Mouse (Mus musculus) thymus, adult 2 months (tissue): ENCODE measurements around the gene Fndc3b. TPM values are rescaled to one million over a fixed set of nuclear protein-coding genes. Genes with fewer than 3 reads are reported as not detected.

Experiments
- DNase-seq: peaks from one replicate; pipeline ENCODE4 v3.0.0; 2021
- H3K27ac ChIP-seq: fragments of 200-500 bp; 2 replicates; pipeline ENCODE4 v1.5.1; 2012; ENCODE audit warnings: low read length, control low read depth; ENCODE audit not compliant: control insufficient read depth, insufficient read depth
- H3K27me3 ChIP-seq: fragments of 200-500 bp; 2 replicates; pipeline ENCODE4 v1.6.1; 2012; ENCODE audit warnings: mild to moderate bottlenecking, low read length, moderate library complexity, mixed read lengths; ENCODE audit not compliant: control insufficient read depth, insufficient read depth
- H3K36me3 ChIP-seq: fragments of 200-500 bp; 2 replicates; pipeline ENCODE4 v1.6.1; 2012; ENCODE audit warnings: mild to moderate bottlenecking, low read length, moderate library complexity; ENCODE audit not compliant: control insufficient read depth, insufficient read depth
- H3K4me1 ChIP-seq: fragments of 200-500 bp; replicated peaks from 2 replicates; pipeline ENCODE4 v1.6.1; 2012; ENCODE audit warnings: low read length; ENCODE audit not compliant: control insufficient read depth, insufficient read depth
- H3K4me3 ChIP-seq: fragments of 200-500 bp; 2 replicates; pipeline ENCODE4 v1.5.1; 2012; ENCODE audit warnings: mild to moderate bottlenecking, low read length, control low read depth, moderate library complexity; ENCODE audit not compliant: control insufficient read depth, insufficient read depth
- CTCF ChIP-seq: fragments of 200-500 bp; IDR thresholded peaks from 2 replicates; pipeline ENCODE4 v1.5.1; 2012; ENCODE audit warnings: mild to moderate bottlenecking, control low read depth, low read length, moderate library complexity, borderline replicate concordance; ENCODE audit not compliant: control insufficient read depth, poor library complexity, insufficient read depth; ENCODE audit errors: extremely low read depth
- POLR2A ChIP-seq: fragments of 200-500 bp; IDR thresholded peaks from 2 replicates; pipeline ENCODE4 v1.6.1; 2012; ENCODE audit warnings: mild to moderate bottlenecking, low read length, control low read depth, moderate library complexity; ENCODE audit not compliant: control insufficient read depth, poor library complexity, insufficient read depth; ENCODE audit errors: extremely low read depth
- whole genome bisulfite sequencing: fragments of 180-500 bp; shearing (Covaris S2); methylation state at CpG from one replicate; pipeline ENCODE4 v1.1.7; 2018; 5-methylcytosine and 5-hydroxymethylcytosine counted together
- polyA plus RNA-seq: library from polyadenylated mRNA; depleted of rRNA; stranded (reverse); fragments of >200 nt; gene quantifications from 2 replicates; pipeline ENCODE4 v1.2.3, GENCODE M21; 2012

Fndc3b gene
- polyA plus RNA-seq, 1 experiment: 4.7 TPM

DNA sequence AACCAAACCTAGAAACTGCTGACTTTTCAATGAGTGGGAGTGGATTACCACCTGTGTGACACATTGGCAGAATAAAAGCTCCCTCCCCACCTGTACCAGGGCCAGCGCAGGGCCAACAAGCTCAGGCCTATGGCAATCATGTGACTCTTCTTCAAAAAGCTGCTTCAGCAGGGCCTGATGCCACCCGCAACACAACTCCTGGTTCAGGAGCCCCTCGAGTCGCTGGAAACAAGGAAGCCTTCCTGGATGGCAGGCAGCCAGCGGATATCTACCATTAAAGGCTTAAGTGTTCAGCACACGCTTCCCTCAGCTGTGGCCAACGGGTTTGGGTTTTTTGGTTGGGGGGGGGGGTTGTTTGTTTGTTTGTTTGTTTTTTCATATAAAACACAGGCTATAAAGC is 37.4 kb downstream of the Fndc3b start:
- 98% methylated on average over 7 of the region's 7 CpGs for WGBS
- Histone ChIP-seq H3K4me1 (no peaks in the 10 kb centered on the region), H3K4me3 (no peak overlapping the region), H3K27me3 (no peaks in the 10 kb centered on the region), H3K27ac (no peak overlapping the region), H3K36me3 (no peaks in the 10 kb centered on the region)
- TF ChIP-seq POLR2A (no peak), CTCF (no peak)
- DNase-seq: no peak

DNA sequence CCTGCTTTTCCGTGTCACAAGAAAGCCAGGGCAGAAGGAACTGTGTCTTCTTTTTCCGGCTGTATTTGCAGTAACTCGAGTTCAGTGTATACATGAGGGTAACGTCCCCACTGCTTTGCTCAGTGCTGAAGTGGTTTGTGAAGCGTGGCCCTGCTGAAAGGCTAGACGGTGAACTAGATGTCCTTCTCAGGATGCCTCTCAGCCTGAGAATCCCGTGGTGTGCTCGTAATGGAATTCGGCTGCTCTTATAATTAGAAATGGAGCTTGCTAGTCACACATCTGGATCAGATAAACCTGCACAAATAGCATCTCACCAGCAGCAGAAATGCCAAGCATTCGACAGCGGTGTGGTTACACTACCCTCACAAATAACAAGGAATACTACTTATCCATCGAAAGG is 40.7 kb downstream of the Fndc3b start:
- Histone ChIP-seq H3K36me3 (no peaks in the 10 kb centered on the region), H3K4me3 (no peak overlapping the region), H3K27me3 (no peaks in the 10 kb centered on the region), H3K27ac (no peak overlapping the region), H3K4me1 (no peaks in the 10 kb centered on the region)
- TF ChIP-seq POLR2A (no peak), CTCF (no peak)
- no peak for DNase-seq
- 93% methylated on average over 12 of the region's 12 CpGs for WGBS

DNA sequence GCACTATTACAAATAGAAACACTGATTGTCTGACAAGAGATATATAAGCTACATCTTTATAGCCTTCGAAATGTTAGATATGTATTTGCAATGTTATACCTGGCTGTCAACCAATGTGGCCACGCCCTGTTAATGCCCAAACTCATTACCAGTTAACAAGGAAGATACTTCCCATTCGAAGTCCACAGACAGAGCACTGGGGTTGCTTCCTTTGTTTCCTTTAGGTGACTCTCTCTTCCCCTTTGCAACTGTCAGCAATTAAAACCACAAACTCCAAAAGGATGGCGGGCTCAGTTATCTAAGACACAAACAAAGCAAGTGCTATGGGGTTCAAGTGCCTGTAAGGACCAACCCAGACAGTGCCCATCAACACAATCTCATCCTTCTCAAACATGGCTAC is 43.8 kb downstream of the Fndc3b start:
- Histone ChIP-seq H3K4me1 (no peaks in the 10 kb centered on the region), H3K4me3 (no peak overlapping the region), H3K27ac (no peak overlapping the region), H3K36me3 (no peaks in the 10 kb centered on the region), H3K27me3 (no peaks in the 10 kb centered on the region)
- no peak for DNase-seq
- 46% methylated on average over 4 of the region's 4 CpGs for WGBS
- TF ChIP-seq CTCF (no peak), POLR2A (no peak)

DNA sequence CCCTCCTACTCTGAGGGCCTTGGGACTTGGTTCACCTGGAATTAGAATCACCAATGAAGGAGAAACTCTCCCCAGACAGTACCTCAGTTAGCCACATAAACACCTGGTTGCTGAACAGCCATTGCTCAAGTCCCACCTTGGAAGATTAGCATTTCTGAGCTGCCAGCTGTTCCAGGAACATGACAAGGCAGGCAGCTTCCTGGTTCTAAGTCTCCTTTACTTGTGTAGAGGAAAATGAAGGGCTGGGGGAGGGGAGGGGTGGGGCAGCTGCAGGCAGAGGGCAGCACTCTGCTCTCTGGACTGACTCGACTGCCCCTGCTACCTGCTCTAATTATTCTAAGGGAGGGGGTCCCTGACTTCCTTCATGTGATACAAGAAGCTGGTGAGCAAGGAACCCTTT is 45.8 kb downstream of the Fndc3b start:
- Histone ChIP-seq H3K27me3 (no peaks in the 10 kb centered on the region), H3K27ac (no peak overlapping the region), H3K4me3 (no peak overlapping the region), H3K36me3 (no peaks in the 10 kb centered on the region), H3K4me1 (no peaks in the 10 kb centered on the region)
- no peak for TF ChIP-seq POLR2A
- TF ChIP-seq CTCF: no peak
- no peak for DNase-seq
- 25% methylated on average over 1 of the region's 1 CpGs for WGBS

DNA sequence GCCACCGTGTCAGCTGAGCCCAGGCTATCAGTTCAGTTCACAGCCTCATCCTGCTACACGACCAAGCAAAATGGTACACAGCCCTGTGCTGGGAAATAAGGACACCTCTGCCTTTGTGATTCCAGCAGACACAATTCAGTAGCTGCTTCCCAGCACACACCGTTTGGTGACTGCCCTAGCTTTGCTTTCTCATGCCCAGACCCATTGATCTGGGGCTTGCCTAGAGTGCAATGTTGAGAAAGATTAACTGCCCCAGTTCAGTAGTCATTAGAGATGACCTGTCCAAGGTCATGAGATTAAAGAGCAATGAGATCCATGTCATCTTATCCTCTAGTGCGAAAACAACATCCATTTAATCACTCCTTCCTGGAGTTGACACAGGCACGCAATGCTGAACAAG is 47.9 kb downstream of the Fndc3b start:
- 95% methylated on average over 5 of the region's 5 CpGs for WGBS
- Histone ChIP-seq H3K27me3 (no peaks in the 10 kb centered on the region), H3K4me3 (no peak overlapping the region), H3K4me1 (no peaks in the 10 kb centered on the region), H3K36me3 (no peaks in the 10 kb centered on the region), H3K27ac (no peak overlapping the region)
- TF ChIP-seq CTCF: no peak
- no peak for TF ChIP-seq POLR2A
- DNase-seq: no peak

DNA sequence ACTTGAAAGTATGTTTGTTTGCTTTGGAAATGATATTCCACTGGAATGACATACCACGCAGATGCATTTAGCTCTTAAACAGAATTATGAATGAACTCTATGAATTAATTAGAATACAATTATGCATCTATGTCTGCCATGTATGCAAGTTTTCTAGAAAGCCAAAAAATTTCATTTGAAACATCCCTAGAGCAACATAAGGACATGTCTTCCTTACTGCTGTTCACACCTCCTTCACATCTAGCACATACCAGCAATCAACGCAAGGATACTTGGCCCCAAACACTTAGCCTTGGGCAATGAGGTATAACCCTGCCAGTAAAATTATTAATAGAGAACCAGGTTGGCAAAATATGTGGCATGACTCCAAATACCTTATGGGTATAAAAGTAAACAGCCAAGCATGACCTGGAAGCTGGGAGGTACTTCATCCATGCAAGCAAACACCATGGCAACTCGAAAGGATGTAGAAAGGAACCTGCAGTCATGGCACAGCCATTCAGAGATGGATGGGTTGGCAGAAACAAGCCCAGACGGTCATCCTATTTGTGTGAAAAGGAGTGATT is 52.8 kb downstream of the Fndc3b start:
- no peak for TF ChIP-seq CTCF
- no peak for TF ChIP-seq POLR2A
- WGBS: 95% methylated on average over 4 of the region's 4 CpGs
- no peak for DNase-seq
- no peaks in the 10 kb centered on the region for H3K4me1 ChIP-seq
- H3K27me3 ChIP-seq: no peaks in the 10 kb centered on the region
- H3K4me3 ChIP-seq: no peak overlapping the region
- H3K27ac ChIP-seq: no peak overlapping the region
- no peaks in the 10 kb centered on the region for H3K36me3 ChIP-seq

DNA sequence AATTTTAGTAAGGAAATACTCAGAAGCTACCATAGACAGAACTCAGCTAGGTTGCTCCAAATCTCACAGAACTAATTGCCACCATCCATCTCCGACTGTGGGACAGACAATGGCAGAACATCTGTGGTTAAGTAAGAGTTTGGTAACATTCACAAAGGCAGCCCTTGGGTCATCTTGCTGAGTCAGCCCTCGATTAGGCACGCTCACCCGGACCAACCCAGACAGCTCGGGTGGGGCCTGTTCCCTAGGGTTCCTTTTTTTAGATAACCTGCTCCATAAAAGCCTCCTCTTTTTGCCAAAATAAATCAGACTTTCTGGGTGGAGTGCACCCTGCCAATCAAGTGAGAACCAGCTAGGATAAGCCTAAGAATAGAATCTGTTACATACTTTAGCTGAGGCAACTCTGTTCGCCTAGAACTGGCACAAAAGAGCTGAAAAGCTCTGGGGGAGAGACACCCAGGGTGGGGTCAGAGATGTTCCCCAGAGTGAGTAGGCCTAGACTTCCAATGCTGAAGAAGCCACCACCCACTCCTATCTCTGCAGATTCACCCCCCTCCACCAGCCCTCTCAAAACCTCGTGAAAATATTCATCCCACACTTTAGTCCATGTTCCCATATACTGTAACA is 54.2 kb downstream of the Fndc3b start:
- H3K27ac ChIP-seq: no peak overlapping the region
- H3K4me1 ChIP-seq: no peaks in the 10 kb centered on the region
- 66% methylated on average over 7 of the region's 7 CpGs for WGBS

DNA sequence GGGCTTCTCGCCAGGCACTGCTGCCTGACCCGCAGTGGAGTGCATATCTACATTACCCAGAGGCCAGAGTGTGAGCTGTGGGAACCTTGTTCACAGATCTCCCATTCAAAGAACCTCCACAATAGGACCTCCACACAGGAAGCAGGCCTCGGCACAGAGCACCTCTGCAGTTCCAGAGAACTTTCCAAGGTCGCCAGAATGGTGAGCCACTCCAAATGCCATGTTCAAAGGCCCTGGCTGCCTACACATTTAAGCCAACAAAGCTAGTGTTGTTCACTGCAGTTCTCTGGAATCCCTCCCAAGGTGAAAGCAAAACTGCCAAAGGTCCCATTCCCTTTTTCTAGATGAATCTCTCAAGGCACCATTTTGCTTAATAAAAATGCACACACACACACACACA is 55.4 kb downstream of the Fndc3b start:
- DNase-seq: no peak

More for the DNA sequence above, 54.2 kb downstream of the Fndc3b start:
- no peak for DNase-seq
- Histone ChIP-seq H3K36me3 (no peaks in the 10 kb centered on the region), H3K4me3 (no peak overlapping the region), H3K27me3 (no peaks in the 10 kb centered on the region)
- TF ChIP-seq POLR2A (no peak), CTCF (no peak)

More for the DNA sequence above, 55.4 kb downstream of the Fndc3b start:
- H3K4me3 ChIP-seq: no peak overlapping the region
- no peak overlapping the region for H3K27ac ChIP-seq
- peaks cover 2% of the 10 kb centered on the region; the same call in 1 of the 2 replicates for H3K4me1 ChIP-seq
- TF ChIP-seq CTCF (no peak), POLR2A (no peak)
- H3K27me3 ChIP-seq: no peaks in the 10 kb centered on the region
- no peaks in the 10 kb centered on the region for H3K36me3 ChIP-seq
- 90% methylated on average over 4 of the region's 4 CpGs for WGBS
